Comparison of ENCODE assay signal across 19 mouse cellular contexts in the genomic region with DNA sequence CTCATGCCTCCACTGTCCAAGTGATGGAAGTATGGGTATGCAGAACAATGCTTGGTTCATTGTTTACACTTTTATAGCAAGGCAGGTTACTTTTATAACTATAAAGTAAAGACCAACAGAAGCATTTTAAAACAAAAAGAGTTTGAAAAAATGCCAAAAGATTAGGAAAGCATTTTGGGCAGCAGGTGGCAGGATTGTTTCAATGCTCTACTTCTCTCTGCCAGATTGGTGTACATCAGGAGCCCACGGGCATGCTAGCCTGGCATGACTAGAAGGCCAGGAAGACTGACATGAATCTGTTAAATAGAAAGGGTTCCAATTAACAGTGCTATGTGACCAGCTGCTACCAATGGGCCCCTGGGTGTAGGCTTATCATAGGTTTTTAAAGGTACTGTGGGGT. TPM values are rescaled to one million over a fixed set of nuclear protein-coding genes. Genes with fewer than 3 reads are reported as not detected.
DNase-seq lines count a peak whose midpoint lies in the region; ATAC-seq and TF ChIP-seq lines count a peak whose summit lies in the region.
"Had no signal": no experiment of that assay in that cellular context is flagged by ENCODE, and none has a peak within 500 bp of the region (broad histone marks: within the 10 kb centered on the region; RNA-seq: fewer than 3 reads in every experiment).

No protein-coding gene starts in this region.

- peak; percentile 4; the same call in 1 of the 2 replicates for TF ChIP-seq CTCF in gastrocnemius, adult 2 months (IDR thresholded peaks at IDR 0.05)
- TF ChIP-seq CTCF in midbrain, postnatal 0 days (IDR thresholded peaks at IDR 0.05) = 0 out of 2 replicates have a peak, but pooled peaks have one; percentile 13

- H3K4me3 ChIP-seq in gastrocnemius, adult 2 months = no peak overlapping the region
- no peak overlapping the region for H3K4me3 ChIP-seq in midbrain, postnatal 0 days (ENCODE audit: low read depth, low read length)
- H3K4me3 ChIP-seq in midbrain, embryonic 14.5 days (replicated peaks; ENCODE audit: low read depth, low read length) = no peak overlapping the region
- H3K4me3 ChIP-seq: embryonic facial prominence, embryonic 15.5 days; intestine, embryonic 15.5 days; limb, embryonic 15.5 days; stomach, embryonic 15.5 days had no signal

- ATAC-seq in midbrain, postnatal 0 days (ENCODE audit: low FRiP score) = no peak
- ATAC-seq in midbrain, embryonic 14.5 days (ENCODE audit: low FRiP score, low TSS enrichment) = no peak
- ATAC-seq: intestine, embryonic 15.5 days had no signal

- no peaks in the 10 kb centered on the region for H3K36me3 ChIP-seq in midbrain, postnatal 0 days (ENCODE audit: insufficient read depth, low read length)
- no peaks in the 10 kb centered on the region for H3K36me3 ChIP-seq in midbrain, embryonic 14.5 days (ENCODE audit: control insufficient read depth, insufficient read depth, low read length)
- H3K36me3 ChIP-seq: embryonic facial prominence, embryonic 15.5 days; intestine, embryonic 15.5 days; limb, embryonic 15.5 days; stomach, embryonic 15.5 days had no signal

- 58% methylated on average over 1 of the region's 1 CpGs for WGBS in midbrain, postnatal 0 days
- WGBS in midbrain, embryonic 14.5 days = 62% methylated on average over 1 of the region's 1 CpGs

- no peaks in the 10 kb centered on the region for H3K27me3 ChIP-seq in midbrain, postnatal 0 days (ENCODE audit: insufficient read depth, low read length)
- H3K27me3 ChIP-seq in midbrain, embryonic 14.5 days (ENCODE audit: control insufficient read depth, insufficient read depth, low read length) = no peaks in the 10 kb centered on the region
- H3K27me3 ChIP-seq: embryonic facial prominence, embryonic 15.5 days; intestine, embryonic 15.5 days; limb, embryonic 15.5 days; stomach, embryonic 15.5 days had no signal

- intact Hi-C loops in gastrocnemius, adult 2 months (cut with DNase I) = no loop called here

- no peaks in the 10 kb centered on the region for H3K4me1 ChIP-seq in midbrain, postnatal 0 days (ENCODE audit: insufficient read depth, low read length)
- no peaks in the 10 kb centered on the region for H3K4me1 ChIP-seq in midbrain, embryonic 14.5 days (ENCODE audit: control insufficient read depth, insufficient read depth, low read length)
- H3K4me1 ChIP-seq: embryonic facial prominence, embryonic 15.5 days; intestine, embryonic 15.5 days; limb, embryonic 15.5 days; stomach, embryonic 15.5 days had no signal

- no peaks in the 10 kb centered on the region for H3K9me3 ChIP-seq in midbrain, postnatal 0 days (ENCODE audit: low read length)
- no peaks in the 10 kb centered on the region for H3K9me3 ChIP-seq in midbrain, embryonic 14.5 days (ENCODE audit: control insufficient read depth, low read length)
- H3K9me3 ChIP-seq: embryonic facial prominence, embryonic 15.5 days; intestine, embryonic 15.5 days; limb, embryonic 15.5 days; stomach, embryonic 15.5 days had no signal

- DNase-seq in gastrocnemius, adult 2 months = no peak
- DNase-seq in gastrocnemius, postnatal 25 days = no peak
- DNase-seq in midbrain, postnatal 0 days (ENCODE audit: low spot score) = peak; percentile 1
- no peak for DNase-seq in midbrain, embryonic 14.5 days
- peak; percentile 0 for DNase-seq in layer of hippocampus, adult 9-10 months (ENCODE audit: low spot score)
- DNase-seq in adipocyte (ENCODE audit: low spot score) = no peak
- no peak for DNase-seq in left cerebral cortex, adult 8-10 months (ENCODE audit: low spot score in 2 of 2)
- no peak for DNase-seq in urinary bladder, adult 2 months (ENCODE audit: low spot score)
- DNase-seq: adrenal gland, postnatal 36 days; cerebellum, adult 9-11 months; heart, adult 11 months; heart, postnatal 10 days; right cerebral cortex, postnatal 4 days had no signal

- H3K4me2 ChIP-seq in midbrain, postnatal 0 days (ENCODE audit: low read depth, low read length, poor library complexity, severe bottlenecking) = no peak overlapping the region
- H3K4me2 ChIP-seq in midbrain, embryonic 14.5 days (ENCODE audit: low read length) = no peak overlapping the region
- H3K4me2 ChIP-seq: embryonic facial prominence, embryonic 15.5 days; intestine, embryonic 15.5 days; limb, embryonic 15.5 days; stomach, embryonic 15.5 days had no signal

- H3K27ac ChIP-seq in gastrocnemius, adult 2 months = no peak overlapping the region
- no peak overlapping the region for H3K27ac ChIP-seq in midbrain, postnatal 0 days (ENCODE audit: low read depth, low read length)
- H3K27ac ChIP-seq in midbrain, embryonic 14.5 days (replicated peaks; ENCODE audit: low read depth, low read length) = no peak overlapping the region
- H3K27ac ChIP-seq: embryonic facial prominence, embryonic 15.5 days; intestine, embryonic 15.5 days; limb, embryonic 15.5 days; stomach, embryonic 15.5 days had no signal

- H3K9ac ChIP-seq in midbrain, postnatal 0 days (replicated peaks; ENCODE audit: low read length, poor library complexity, severe bottlenecking) = no peak overlapping the region
- H3K9ac ChIP-seq in midbrain, embryonic 14.5 days (replicated peaks; ENCODE audit: low read length) = no peak overlapping the region
- H3K9ac ChIP-seq: embryonic facial prominence, embryonic 15.5 days; intestine, embryonic 15.5 days; limb, embryonic 15.5 days; stomach, embryonic 15.5 days had no signal

RNA-seq across cellular contexts. Expression of gene Cd40lg, which starts 45.4 kb away (rescaled TPM):
- total RNA-seq in gastrocnemius, adult 2 months (2021) = not detected
- not detected for total RNA-seq in gastrocnemius, postnatal 25 days (2021)
- total RNA-seq in midbrain, postnatal 0 days (2014; rRNA removed) = not detected in 2 replicates
- polyA plus RNA-seq in midbrain, postnatal 0 days (2015; fragmentation: Nextera tagmentation; extraction: Ambion mirVana) = not detected in 2 replicates
- not detected in 2 replicates for polyA plus RNA-seq in midbrain, embryonic 14.5 days (2014; fragmentation: Nextera tagmentation; extraction: Ambion mirVana)
- not detected for total RNA-seq in left cerebral cortex, adult 8-10 months (2022)
- 0.10 and 0.12 TPM in 2 replicates for polyA plus RNA-seq in urinary bladder, adult 2 months (2012; rRNA removed)
- total RNA-seq: adrenal gland, postnatal 36 days; layer of hippocampus, adult 18-20 months; monocyte, adult 5-6 weeks had no signal
- polyA plus RNA-seq: embryonic facial prominence, embryonic 15.5 days; intestine, embryonic 15.5 days; limb, embryonic 15.5 days; stomach, embryonic 15.5 days had no signal

Comparison
In these comparisons a context has a peak if more than half of its experiments do, and no peak if none do; other contexts are left out.
1. DNase-seq: peak in midbrain, postnatal 0 days (single experiment) and layer of hippocampus, adult 9-10 months (single experiment); none in gastrocnemius, adult 2 months (single experiment), gastrocnemius, postnatal 25 days (single experiment), midbrain, embryonic 14.5 days (single experiment), adipocyte (single experiment), left cerebral cortex, adult 8-10 months (0 of 2) and urinary bladder, adult 2 months (single experiment).